Mouse (Mus musculus): ENCODE data around the gene Ubac2. TPM values are rescaled to one million over a fixed set of nuclear protein-coding genes. Genes with fewer than 3 reads are reported as not detected.

The Ubac2 gene
- total and polyA plus RNA-seq, 2 experiments from 2014 or later, result 43.6 to 51.7 TPM

DNA sequence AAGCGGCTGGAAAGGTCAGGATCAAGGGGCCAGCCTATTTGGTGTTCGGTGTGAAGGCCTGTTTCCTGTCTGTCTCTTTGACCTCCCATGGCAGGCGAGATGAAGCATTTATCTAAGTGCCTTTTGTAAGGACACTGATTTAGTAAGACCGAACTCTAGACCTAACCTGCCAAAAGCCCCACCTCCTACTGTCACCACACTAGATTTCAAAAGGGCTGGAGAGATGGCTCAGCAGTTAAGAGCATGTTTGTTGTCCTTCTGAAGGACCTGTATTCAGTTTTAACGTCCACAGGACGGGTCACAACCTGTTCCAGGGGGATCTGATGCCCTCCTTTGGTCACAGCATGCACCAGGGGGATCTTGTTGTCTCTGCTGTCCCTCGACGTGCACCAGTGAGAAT lies 58.4 kb downstream of the Ubac2 start:
- H3K27ac ChIP-seq (ENCODE audit: low read depth, low read length), result no peak overlapping the region
- DNase-seq (ENCODE audit: low spot score) (no peak), ATAC-seq (ENCODE audit: low FRiP score) (no peak)
- no peaks in the 10 kb centered on the region for H3K27me3 ChIP-seq (ENCODE audit: insufficient read depth, low read length)
- H3K9me3 ChIP-seq (ENCODE audit: low read length), result 0 out of 2 replicates have a peak, but pooled peaks cover 4% of the 10 kb centered on the region
- TF ChIP-seq CTCF (IDR thresholded peaks at IDR 0.05), result no peak
- H3K4me2 ChIP-seq (ENCODE audit: low read depth, low read length, poor library complexity, severe bottlenecking), result no peak overlapping the region
- no peak overlapping the region for H3K4me3 ChIP-seq (ENCODE audit: low read depth, low read length)
- 0 out of 2 replicates have a peak, but pooled peaks cover 1% of the 10 kb centered on the region for H3K4me1 ChIP-seq (ENCODE audit: insufficient read depth, low read length)
- H3K36me3 ChIP-seq (ENCODE audit: insufficient read depth, low read length), result peaks cover 12% of the 10 kb centered on the region
- 73% methylated on average over 8 of the region's 8 CpGs for WGBS
- H3K9ac ChIP-seq (replicated peaks; ENCODE audit: low read length, poor library complexity, severe bottlenecking), result no peak overlapping the region

GRCm38 (mm10) chr14:121937601-121938255 lies 59.3 kb downstream of the Ubac2 start:
- H3K4me3 ChIP-seq (ENCODE audit: low read depth, low read length), result no peak overlapping the region
- H3K4me2 ChIP-seq (ENCODE audit: low read depth, low read length, poor library complexity, severe bottlenecking), result no peak overlapping the region
- H3K36me3 ChIP-seq (ENCODE audit: insufficient read depth, low read length), result peaks cover 12% of the 10 kb centered on the region
- no peak overlapping the region for H3K27ac ChIP-seq (ENCODE audit: low read depth, low read length)
- no peak overlapping the region for H3K9ac ChIP-seq (replicated peaks; ENCODE audit: low read length, poor library complexity, severe bottlenecking)
- no peak for ATAC-seq (ENCODE audit: low FRiP score)
- H3K9me3 ChIP-seq (ENCODE audit: low read length), result 0 out of 2 replicates have a peak, but pooled peaks cover 4% of the 10 kb centered on the region
- no peak for DNase-seq (ENCODE audit: low spot score)
- H3K27me3 ChIP-seq (ENCODE audit: insufficient read depth, low read length), result no peaks in the 10 kb centered on the region
- no peak for TF ChIP-seq CTCF (IDR thresholded peaks at IDR 0.05)
- 91% methylated on average over 11 of the region's 11 CpGs for WGBS
- no peaks in the 10 kb centered on the region for H3K4me1 ChIP-seq (ENCODE audit: insufficient read depth, low read length)

- WGBS, result 93% methylated on average over 11 of the region's 11 CpGs
- TF ChIP-seq CTCF (IDR thresholded peaks at IDR 0.05), result no peak
- peaks cover 12% of the 10 kb centered on the region for H3K36me3 ChIP-seq (ENCODE audit: insufficient read depth, low read length)
These were observed 60.1 kb downstream of the Ubac2 start for GRCm38 (mm10) chr14:121938256-121939191.

GRCm38 (mm10) chr14:121939582-121939981 lies 61.2 kb downstream of the Ubac2 start:
- 93% methylated on average over 3 of the region's 3 CpGs for WGBS
- DNase-seq (ENCODE audit: low spot score) (no peak), ATAC-seq (ENCODE audit: low FRiP score) (no peak)
- Histone ChIP-seq H3K27ac (ENCODE audit: low read depth, low read length) (no peak overlapping the region), H3K27me3 (ENCODE audit: insufficient read depth, low read length) (no peaks in the 10 kb centered on the region), H3K36me3 (ENCODE audit: insufficient read depth, low read length) (peaks cover 5% of the 10 kb centered on the region; the same call in 1 of the 2 replicates), H3K4me2 (ENCODE audit: low read depth, low read length, poor library complexity, severe bottlenecking) (no peak overlapping the region), H3K9ac (replicated peaks; ENCODE audit: low read length, poor library complexity, severe bottlenecking) (no peak overlapping the region), H3K4me3 (ENCODE audit: low read depth, low read length) (no peak overlapping the region), H3K9me3 (ENCODE audit: low read length) (0 out of 2 replicates have a peak, but pooled peaks cover 4% of the 10 kb centered on the region), H3K4me1 (ENCODE audit: insufficient read depth, low read length) (no peaks in the 10 kb centered on the region)
- no peak for TF ChIP-seq CTCF (IDR thresholded peaks at IDR 0.05)

More at GRCm38 (mm10) chr14:121938256-121939191, 60.1 kb downstream of the Ubac2 start:
- DNase-seq (ENCODE audit: low spot score), result no peak
- ATAC-seq (ENCODE audit: low FRiP score), result no peak
- no peak overlapping the region for H3K4me2 ChIP-seq (ENCODE audit: low read depth, low read length, poor library complexity, severe bottlenecking)
- H3K9me3 ChIP-seq (ENCODE audit: low read length), result 0 out of 2 replicates have a peak, but pooled peaks cover 4% of the 10 kb centered on the region
- no peaks in the 10 kb centered on the region for H3K4me1 ChIP-seq (ENCODE audit: insufficient read depth, low read length)
- H3K4me3 ChIP-seq (ENCODE audit: low read depth, low read length), result no peak overlapping the region
- H3K27me3 ChIP-seq (ENCODE audit: insufficient read depth, low read length), result no peaks in the 10 kb centered on the region
- H3K9ac ChIP-seq (replicated peaks; ENCODE audit: low read length, poor library complexity, severe bottlenecking), result no peak overlapping the region
- H3K27ac ChIP-seq (ENCODE audit: low read depth, low read length), result no peak overlapping the region

DNA sequence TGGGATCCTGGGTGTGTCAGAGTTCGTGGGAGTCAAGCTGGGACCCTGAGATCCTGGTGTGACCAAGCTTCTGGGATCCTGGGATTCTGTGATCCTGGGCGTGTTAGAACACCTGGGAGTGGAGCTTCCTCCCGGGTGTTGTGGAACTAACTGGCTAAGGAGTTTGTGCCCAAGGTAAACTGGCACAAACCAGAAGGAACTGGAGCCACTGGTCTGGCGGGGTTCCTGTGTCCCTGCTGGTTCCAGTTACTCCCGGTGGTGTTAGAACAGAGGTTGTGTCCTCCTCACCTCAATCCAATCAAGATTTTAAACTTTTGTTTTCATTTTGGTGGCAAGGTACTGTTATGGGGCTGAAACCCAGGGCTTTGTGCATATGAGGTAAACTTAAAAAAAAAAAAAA lies 67.7 kb downstream of the Ubac2 start:
- H3K9me3 ChIP-seq (ENCODE audit: low read length), result no peaks in the 10 kb centered on the region
- DNase-seq (ENCODE audit: low spot score), result no peak
- no peak overlapping the region for H3K4me3 ChIP-seq (ENCODE audit: low read depth, low read length)
- H3K27me3 ChIP-seq (ENCODE audit: insufficient read depth, low read length), result no peaks in the 10 kb centered on the region
- no peak for TF ChIP-seq CTCF (IDR thresholded peaks at IDR 0.05)
- H3K36me3 ChIP-seq (ENCODE audit: insufficient read depth, low read length), result no peaks in the 10 kb centered on the region
- 86% methylated on average over 5 of the region's 5 CpGs for WGBS
- H3K4me2 ChIP-seq (ENCODE audit: low read depth, low read length, poor library complexity, severe bottlenecking), result no peak overlapping the region
- no peak overlapping the region for H3K9ac ChIP-seq (replicated peaks; ENCODE audit: low read length, poor library complexity, severe bottlenecking)
- H3K4me1 ChIP-seq (ENCODE audit: insufficient read depth, low read length), result no peaks in the 10 kb centered on the region
- no peak overlapping the region for H3K27ac ChIP-seq (ENCODE audit: low read depth, low read length)
- ATAC-seq (ENCODE audit: low FRiP score), result no peak

DNA sequence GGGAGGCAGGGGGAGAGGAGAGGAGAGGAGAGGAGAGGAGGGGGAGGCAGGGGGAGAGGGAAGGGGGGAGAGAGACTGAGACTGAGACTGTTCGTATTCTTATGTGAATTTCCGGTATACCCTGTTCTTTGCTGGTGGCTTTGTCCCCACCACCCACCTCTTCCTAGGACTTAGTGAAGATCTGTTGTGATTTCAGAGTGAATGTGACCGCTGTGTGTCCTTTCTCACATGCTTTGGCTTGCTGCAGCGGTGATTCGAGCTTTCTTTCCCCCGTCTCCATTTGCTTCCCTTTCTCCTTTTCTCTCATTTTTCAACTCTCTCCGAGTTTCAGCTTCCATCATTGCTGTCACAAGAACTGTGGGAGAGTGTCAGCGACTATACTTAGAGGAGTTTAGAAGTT lies 68.3 kb downstream of the Ubac2 start:
- 82% methylated on average over 8 of the region's 8 CpGs for WGBS
- no peak overlapping the region for H3K4me3 ChIP-seq (ENCODE audit: low read depth, low read length)

More for the DNA sequence above, 68.3 kb downstream of the Ubac2 start:
- H3K4me2 ChIP-seq (ENCODE audit: low read depth, low read length, poor library complexity, severe bottlenecking), result no peak overlapping the region
- H3K27me3 ChIP-seq (ENCODE audit: insufficient read depth, low read length), result no peaks in the 10 kb centered on the region
- no peaks in the 10 kb centered on the region for H3K36me3 ChIP-seq (ENCODE audit: insufficient read depth, low read length)
- ATAC-seq (ENCODE audit: low FRiP score) (no peak), DNase-seq (ENCODE audit: low spot score) (no peak)
- no peak overlapping the region for H3K27ac ChIP-seq (ENCODE audit: low read depth, low read length)
- TF ChIP-seq CTCF (IDR thresholded peaks at IDR 0.05), result no peak
- H3K4me1 ChIP-seq (ENCODE audit: insufficient read depth, low read length), result no peaks in the 10 kb centered on the region
- no peak overlapping the region for H3K9ac ChIP-seq (replicated peaks; ENCODE audit: low read length, poor library complexity, severe bottlenecking)
- no peaks in the 10 kb centered on the region for H3K9me3 ChIP-seq (ENCODE audit: low read length)
